Mouse (Mus musculus): ENCODE data around the gene Syngr3.
A peak's percentile ranks its signal among the peaks of the same experiment; 100 is the strongest.
"Not testable (repeated sequence)": the region's sequence is repeated elsewhere in the genome, so short reads cannot be mapped to it uniquely, and the experiment has no call there.

The Syngr3 gene

DNA sequence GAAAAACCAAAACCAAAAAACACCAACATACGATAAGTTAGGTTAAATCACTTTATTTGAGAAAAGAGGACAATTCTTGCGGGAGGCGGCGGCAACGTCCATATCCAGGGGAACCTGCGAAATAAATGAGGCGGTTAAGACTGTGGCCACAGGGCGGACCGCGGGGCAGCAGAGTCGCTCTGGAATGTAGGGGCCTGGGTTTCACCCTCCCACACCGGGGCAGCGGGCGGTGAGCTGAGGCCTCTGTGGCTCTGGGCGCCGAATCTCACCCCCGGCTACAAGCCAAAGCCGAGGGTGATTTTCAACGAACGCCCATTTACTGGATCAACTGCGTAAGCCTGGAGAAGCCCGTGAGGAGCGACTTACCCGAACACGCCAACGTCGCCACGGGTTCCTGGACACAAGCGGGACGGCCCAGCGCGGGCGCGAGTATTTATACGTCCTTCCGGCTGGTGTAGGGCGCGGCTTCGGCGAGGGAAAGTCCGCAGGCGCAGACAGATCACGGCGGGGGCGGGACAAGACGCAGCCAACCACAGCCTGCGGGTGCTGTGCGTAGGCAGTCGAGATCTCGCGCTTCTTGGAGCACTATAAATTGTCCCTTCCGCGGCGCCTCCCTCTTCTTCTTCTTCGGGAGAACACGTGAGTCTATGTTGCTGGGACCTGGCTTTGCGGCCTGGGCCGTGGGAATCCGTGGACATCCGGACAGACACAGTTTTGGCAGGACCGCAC lies 29.9 kb upstream of the Syngr3 start:
- DNase-seq (ENCODE audit: low read depth, low spot score): peak; percentile 99

DNA sequence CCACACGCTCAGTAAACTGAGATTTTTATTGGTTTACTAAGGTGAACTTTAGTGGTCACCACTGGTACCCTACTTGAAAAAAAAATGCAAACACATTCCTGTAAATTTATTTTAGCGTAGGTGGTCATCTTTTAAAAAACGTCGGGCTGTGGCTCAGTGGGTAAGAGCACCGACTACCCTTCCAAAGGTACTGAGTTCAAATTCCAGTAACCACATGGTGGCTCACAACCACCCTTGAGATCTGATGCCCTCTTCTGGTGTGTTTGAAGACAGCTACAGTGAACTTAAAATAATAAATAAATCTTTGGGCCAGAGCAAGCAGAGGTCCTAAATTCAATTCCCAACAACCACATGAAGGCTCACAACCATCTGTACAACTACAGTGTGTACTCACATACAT lies 29.2 kb upstream of the Syngr3 start:
- not testable (repeated sequence) for DNase-seq (ENCODE audit: low read depth, low spot score)

DNA sequence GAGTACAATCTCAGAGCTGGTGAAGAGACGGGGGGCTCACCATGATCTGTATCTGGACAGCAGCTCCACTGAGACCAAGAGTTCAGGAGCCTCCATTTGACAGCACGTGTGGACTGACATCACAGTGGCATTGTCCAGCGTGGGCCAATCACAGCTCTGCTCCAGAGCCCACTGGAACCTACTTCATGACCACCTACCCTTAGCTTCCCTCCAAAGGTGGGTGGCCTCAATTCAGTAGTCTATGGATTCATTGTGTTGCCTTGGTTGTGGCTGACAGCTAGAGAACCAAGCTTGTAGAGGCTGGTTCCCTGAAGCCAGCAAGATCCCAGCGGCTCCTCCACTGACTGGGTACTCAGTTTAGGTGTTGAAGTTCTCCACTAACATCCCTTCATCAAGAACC lies 28.2 kb upstream of the Syngr3 start, which contains the start of the genes Rnf151 and Rps2:
Gene Rnf151 (minus strand): TSS at position 121 of the 400 bp plus-strand sequence.
Gene Rps2 (plus strand): TSS at position 174 of the 400 bp plus-strand sequence.
- no peak for DNase-seq (ENCODE audit: low read depth, low spot score)

DNA sequence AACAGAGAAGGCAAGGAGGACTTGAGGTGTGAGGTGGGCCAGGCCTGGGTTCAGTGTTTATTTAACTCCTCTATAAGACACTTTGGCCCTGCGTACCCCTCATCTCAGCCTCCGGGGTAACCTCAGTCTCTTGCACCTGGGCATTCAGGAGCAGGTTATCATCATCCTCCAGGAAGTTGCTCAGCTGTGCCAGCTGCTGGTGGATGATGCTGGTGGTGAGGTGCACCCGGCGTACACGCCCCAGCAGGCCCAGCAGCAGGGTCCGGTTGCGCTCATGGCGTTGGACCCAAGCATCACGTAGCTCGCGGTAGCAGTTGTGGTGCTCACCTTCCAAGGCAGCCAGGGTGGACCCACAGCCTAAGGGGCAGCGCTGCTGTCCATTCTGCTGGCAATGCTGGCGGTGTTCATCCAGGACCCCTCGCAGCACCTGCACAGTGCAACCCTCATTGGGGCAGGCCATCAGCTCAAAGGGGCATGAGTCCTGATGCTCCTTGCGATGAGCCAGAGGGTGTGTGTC lies 26.5 kb upstream of the Syngr3 start:
- DNase-seq (ENCODE audit: low read depth, low spot score): no peak

DNA sequence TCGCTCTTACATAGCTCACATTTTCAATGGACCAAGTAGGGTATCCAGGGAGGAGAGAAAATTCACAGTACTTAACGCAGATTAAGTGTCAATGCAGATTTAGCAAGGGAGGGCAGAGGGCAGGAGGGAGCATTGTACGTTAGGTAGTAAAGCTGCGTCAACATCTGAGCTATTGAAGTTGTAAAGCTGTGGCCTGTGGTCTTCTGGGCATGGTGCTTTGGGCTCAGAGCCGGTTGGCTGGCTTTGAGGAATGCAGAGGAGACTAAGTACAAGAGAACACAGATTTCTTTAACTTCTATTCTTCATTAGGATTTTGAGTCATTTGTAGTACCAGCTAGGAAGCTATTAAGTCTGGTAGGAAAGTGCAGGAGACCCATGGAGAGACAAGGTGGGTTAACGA lies 25.8 kb upstream of the Syngr3 start:
- DNase-seq (ENCODE audit: low read depth, low spot score): no peak

DNA sequence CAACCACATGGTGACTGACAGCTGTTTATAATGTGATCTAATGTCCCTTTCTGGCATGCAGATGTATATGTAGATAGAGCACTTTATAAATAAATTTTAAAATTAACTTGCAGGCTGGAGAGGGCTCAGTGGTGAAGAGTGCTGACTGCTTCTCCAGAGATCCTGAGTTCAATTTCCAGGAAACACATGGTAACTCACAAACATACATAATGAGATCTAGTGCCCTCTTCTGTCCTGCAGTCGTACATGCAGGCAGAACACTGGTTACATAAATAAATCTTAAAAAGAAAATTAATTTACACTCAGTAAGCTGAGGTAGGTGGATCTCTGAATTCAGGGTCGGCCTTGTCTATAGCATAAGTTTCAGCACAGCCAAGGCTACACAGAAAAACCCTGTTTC lies 18.9 kb upstream of the Syngr3 start:
- DNase-seq (ENCODE audit: low read depth, low spot score): peak; percentile 78

DNA sequence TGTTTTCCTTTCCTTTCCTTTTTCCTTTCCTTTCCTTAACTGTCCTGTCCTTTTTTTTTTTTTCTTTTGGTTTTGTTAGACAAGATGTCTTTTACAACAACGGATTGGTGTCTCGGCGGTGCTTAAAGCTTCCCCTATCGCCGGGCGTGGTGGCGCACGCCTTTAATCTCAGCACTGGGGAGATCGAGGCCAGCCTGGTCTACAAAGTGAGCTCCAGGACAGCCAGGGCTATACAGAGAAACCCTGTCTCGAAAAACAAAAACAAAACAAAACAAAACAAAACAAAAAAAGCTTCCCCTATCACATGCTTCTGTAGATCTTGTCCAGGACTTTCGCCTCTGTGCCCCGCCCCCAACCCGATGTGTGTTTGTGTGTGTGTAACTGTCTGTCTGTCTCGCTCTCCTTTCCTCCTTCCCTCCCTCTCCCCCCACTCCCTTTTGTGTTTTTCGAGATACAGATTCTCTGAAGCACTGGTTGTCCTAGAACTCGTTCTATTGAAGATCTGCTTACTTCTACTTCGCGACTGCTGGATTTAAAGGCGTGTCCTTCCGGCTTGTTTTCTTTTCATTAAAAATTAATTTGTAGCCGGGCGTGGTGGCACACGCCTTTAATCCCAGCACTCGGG lies 18.2 kb upstream of the Syngr3 start:
- DNase-seq (ENCODE audit: low read depth, low spot score): no peak

DNA sequence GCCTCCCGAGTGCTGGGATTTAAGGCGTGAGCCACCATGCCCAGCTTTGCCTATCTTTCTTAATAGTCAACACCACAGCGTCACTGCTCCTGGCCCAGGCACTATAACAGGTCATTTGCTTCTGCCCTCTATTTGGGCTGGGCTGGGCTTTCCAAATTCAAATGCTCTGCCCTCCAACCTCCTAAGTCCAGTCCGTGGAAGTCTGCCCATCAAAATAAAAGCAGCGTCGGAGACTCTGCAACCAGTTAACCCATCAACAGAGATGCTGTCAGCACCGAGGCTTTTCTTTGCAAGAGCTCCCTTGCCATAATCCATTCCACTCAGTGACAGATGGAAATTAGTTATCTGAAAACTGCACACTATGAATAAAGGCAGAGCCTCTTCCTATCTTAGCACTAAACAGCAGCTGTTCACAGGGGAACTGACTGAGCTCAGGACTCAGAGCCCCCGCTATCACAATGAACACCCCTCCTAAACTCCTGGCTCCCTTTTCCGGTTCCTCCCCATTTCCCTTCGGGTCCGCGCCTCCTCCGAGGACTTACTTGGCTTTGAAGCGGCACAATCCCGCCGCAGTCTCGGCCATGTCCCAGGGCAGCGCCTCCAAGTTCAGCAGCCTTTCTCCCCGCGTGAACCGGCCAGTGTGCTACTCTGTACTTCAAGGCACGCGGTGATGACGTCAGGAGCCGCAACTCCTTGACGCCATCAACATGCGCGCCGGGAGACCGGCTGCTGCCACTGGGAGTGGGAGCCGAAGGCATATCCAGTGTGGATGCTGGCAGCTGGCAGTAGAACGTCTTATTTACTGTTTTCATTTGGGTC lies 17.4 kb upstream of the Syngr3 start, which contains the start of gene Tbl3:
Gene Tbl3 (minus strand): TSS at position 679 of the 819 bp plus-strand sequence.
- DNase-seq (ENCODE audit: low read depth, low spot score): peak; percentile 95

DNA sequence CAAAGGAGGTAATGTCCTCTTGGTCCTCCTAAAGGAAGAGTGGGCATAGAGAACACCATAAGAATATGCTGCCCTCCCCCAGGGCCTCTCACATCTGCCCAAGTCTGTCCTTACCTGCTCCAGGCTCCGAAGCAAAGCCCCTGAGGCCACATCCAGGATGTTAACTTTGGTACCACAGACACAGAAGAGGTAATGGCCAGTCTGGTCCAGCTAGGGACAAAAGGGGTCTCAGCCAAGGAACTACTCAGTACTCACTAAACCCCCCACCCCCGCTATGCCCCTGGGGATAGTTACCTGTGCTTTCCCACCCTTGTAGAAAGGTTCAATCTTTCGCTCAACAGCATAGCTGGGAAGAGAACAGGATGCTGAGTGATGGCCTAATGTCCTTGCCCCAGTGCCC lies 16.1 kb upstream of the Syngr3 start:
- no peak for DNase-seq (ENCODE audit: low read depth, low spot score)

DNA sequence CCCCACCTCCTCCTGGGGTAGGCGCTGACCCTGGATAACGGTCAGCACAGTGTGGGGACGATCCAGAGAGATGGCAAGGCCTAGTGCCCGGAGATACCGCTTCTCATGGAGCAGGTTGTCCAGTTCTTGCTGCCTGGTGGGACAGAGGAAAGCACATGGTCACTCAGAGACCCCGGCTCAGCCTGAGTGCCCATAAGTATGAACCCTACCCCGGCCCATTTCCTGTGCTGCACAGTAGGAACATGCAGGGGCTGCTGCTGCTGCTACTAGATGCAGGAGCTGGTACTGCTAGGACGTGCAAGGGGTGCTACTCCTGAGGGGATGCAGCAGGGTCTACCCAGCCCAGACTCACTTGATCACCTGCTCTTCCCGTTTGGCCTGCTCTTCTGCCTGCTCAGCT lies 11.5 kb upstream of the Syngr3 start:
- DNase-seq (ENCODE audit: low read depth, low spot score): no peak

DNA sequence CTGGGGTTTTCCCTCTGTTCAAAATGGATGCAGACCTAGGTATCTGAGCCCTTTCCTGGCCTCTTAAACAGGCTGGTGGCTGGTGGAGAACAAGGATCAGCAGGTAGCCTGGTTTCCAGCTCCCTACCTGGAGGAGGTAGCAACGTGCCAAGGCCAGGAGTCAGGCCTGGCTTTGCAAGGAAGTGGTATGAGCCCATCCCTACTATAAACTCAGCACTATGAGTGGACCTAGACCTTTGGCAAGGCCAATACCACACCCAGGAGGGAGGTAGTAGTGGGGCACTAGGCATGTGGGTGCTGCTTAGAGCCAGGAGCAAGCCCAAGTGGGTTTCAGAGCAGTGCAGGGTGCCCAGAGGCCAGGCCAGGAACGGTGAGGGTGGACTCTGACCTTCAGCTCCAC lies 9.7 kb upstream of the Syngr3 start:
- no peak for DNase-seq (ENCODE audit: low read depth, low spot score)

DNA sequence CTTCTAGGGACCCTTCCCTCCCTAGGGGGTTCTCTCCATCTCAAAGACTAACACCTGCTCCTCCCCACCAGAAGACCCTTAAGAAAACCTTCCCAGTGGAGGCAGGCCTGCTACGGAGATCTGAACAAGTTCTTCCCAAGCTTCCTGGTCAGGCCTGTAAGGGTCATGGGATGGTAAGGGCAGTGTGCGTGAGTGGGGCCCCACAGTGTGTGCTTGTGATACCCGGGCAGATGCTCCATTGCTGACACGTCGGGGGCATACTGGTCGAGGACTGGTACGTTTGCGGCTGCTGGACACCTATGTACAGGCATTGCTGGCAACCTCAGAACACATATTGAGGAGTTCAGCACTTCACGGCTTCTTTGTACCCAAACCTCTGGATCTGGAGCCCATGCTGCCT lies 9.0 kb upstream of the Syngr3 start:
- no peak for DNase-seq (ENCODE audit: low read depth, low spot score)

DNA sequence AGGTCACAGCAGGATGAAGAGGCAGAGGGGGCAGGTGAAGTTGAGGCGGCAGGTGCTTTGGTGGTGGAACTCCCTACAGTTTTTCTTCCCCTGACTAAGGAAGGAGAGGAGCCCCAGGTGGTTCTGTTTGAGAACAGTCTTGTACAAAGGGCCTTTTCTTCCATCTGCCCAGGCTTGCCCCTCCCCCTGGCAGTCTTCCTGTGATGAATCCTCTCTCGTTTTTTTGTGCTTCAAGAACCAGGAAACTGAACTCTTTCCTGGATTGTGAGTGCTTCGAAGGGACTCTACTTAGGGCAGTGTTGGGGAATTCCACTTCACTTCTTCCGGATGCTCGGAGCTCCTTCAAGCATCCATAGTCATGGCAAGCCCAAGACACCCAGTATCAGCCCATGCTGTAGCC lies 8.2 kb upstream of the Syngr3 start:
- no peak for DNase-seq (ENCODE audit: low read depth, low spot score)

DNA sequence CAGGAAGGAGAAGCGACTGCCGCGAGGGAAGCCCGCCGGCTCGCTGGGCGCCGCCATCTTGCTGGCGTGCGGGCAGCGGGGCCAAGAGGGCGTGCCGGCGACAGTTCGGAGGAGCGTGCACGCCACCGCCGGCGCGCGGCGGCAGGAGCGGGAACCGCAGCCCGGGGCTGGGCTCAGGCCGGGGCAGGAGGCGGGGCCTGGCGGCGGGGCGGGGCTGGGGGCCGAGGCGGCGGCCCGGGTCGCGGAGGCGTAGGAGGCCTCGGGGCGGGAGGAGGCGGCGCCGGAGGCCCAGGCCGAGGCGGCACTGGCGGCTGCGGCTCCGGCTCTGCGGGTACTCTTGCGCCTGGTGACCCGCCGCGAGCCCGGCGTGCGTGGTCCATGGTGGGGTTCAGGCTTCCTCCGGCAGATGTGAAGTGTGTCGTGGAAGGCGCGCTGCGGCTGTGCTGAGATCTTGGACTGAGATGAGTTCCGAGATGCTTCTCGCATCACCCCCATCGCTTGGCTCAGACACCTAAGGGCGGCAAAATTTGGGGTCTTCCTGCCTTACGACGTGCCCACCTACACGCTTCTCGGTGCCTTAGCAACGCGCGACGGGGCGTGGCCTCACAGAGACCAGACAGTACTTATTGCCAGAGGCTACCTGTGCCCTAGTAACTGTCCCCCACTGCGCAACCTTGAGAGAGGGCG lies 6.4 kb upstream of the Syngr3 start, which contains the start of the genes Gfer and Noxo1:
Gene Gfer (minus strand): TSS at position 146 of the 687 bp plus-strand sequence.
Gene Noxo1 (plus strand): TSS at position 224 of the 687 bp plus-strand sequence.
- peak; percentile 91 for DNase-seq (ENCODE audit: low read depth, low spot score)

DNA sequence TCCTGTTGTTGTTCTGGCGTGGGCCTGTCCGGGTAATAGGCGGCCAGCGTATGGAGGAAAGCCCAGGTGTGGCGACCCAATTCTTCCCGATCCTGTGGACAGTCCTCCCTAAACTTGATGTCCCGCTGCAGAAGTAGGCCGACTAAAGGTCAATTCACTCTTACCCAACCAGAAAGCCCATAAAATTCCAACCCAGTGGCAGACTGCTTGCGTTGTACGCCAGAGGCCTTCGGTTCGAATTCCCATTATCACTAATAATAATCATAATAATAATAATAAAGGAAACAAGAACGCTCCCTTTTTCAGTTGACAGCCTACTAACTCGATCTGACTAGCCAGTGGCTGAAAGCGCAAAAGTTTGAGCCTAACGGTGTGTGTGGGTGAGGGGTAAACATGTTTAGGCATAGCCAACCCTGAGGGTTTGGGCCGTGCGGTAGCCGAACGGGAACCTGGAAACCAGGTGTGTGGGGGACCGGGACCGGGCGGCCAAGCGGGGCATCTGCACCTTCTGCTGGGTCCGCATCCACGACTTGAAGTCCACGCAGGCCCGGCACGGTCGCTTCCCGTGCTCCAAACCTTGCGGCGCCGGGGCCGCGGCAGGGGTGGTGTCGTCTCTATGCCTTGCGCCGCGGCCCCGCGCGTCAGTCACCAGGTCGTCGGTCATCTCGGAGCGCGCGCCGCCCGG lies 5.7 kb upstream of the Syngr3 start:
- DNase-seq (ENCODE audit: low read depth, low spot score): no peak

DNA sequence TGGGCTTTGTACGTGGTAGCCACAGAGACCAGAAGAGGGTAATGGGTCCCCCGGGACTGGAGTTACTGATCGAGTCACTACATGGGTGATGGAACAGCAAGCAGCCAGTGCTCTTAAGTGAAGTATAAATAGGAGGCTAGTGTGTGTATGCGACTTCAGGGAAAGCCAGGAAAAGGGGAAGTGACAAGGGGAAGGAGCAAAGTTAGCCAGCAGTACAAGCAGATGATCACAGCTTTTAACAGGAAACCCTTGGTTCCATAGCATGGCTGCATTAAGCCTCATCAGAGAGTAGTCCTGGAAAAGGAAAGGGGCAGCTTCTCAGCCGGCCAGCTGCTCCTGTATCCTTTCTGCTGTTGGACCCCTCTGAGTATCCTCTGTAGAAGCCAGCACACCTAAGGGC lies 2.6 kb upstream of the Syngr3 start:
- no peak for DNase-seq (ENCODE audit: low read depth, low spot score)

DNA sequence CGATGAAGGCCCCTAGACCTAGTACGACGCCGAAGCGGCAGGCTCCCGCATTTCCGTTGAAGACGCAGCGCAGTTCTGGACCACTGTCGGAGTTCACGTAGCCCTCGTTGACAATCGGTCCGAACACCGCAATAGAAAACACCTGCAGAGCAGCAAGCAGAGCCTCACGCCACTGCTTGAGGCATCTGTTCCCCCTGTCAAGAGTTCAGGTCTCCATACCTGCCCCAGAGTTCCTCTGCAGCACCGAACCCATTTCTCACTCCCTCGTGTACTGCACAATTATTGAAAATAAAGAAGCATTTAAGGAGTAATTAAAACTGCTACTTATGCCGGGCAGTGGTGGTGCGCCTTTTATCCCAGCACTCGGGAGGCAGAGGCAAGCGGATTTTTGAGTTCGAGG lies 2.2 kb downstream of the Syngr3 start:
- no peak for DNase-seq (ENCODE audit: low read depth, low spot score)

DNA sequence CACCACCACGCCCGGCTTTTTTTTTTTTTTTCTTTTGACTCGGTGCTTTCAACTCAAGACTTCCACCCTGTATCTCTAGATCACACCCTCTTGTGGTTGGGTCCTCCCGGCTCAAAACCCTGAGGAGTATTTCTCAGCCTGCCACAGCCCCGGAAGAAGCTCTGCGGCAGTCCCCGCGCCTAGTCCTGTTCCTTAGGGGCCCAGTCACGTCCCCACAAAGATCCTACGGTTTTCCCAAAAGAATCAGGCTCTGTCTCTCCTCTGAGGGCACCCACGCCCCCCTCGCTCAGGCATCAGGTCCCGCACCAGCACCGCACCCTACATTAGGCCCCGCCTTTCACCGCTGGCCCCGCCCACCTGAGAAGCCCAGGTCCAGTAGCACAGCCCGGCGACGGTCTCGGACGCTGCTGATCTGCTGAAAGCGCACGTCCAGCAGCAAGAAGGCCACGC lies 2.6 kb downstream of the Syngr3 start:
- DNase-seq (ENCODE audit: low read depth, low spot score): peak; percentile 84

DNA sequence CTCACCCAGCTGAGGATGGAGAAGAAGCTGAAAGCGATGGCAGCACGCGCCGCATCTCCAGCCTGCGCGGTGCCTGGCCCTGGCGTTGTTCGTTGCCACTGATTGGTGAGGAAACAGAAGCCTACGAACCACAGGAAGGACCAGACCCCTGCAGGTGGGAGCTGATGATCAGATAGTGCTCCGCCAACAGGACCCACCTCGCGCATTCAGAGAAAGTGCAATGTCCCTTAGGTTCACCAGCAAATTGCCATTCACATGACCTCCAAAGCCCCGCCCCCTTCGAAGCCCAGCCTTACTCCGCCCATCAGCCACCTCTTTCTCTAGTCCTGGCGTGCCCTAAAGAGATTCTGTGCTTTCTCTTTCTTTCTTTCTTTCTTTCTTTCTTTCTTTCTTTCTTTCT lies 3.2 kb downstream of the Syngr3 start:
- peak; percentile 66 for DNase-seq (ENCODE audit: low read depth, low spot score)

DNA sequence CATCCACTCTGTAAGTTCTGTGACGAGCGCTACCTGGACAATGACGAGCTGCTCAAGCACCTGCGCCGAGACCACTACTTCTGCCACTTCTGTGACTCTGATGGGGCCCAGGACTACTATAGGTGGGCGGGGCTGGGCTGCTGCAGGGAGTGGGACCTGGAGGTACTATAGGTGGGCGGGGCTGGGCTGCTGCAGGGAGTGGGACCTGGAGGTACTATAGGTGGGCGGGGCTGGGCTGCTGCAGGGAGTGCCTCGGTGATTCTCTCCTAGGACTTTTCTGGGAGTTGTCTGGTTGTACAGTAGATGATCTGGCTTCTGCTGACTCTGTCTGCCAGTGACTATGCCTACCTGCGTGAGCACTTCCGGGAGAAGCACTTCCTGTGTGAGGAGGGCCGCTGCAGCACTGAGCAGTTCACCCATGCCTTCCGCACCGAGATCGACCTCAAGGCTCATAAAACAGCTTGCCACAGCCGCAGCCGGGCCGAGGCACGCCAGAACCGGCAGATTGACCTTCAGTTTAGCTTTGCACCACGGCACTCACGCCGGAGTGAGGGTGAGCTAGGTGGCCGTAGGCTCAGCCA lies 12.2 kb downstream of the Syngr3 start:
- DNase-seq (ENCODE audit: low read depth, low spot score): no peak

All from CD4-positive helper T cell, adult 2 months (primary cell).